Mouse (Mus musculus) lung, postnatal 0 days (tissue): Measurements from ENCODE around the gene Tex50.

Source experiments
- CTCF ChIP-seq: IDR thresholded peaks from 2 replicates; pipeline ENCODE4 v1.5.1; 2016; ENCODE audit warnings: antibody characterized with exemption, mild to moderate bottlenecking
- EP300 ChIP-seq: IDR thresholded peaks from 2 replicates; pipeline ENCODE4 v1.6.1; 2016; ENCODE audit warnings: antibody characterized with exemption, mild to moderate bottlenecking, control low read depth

DNA sequence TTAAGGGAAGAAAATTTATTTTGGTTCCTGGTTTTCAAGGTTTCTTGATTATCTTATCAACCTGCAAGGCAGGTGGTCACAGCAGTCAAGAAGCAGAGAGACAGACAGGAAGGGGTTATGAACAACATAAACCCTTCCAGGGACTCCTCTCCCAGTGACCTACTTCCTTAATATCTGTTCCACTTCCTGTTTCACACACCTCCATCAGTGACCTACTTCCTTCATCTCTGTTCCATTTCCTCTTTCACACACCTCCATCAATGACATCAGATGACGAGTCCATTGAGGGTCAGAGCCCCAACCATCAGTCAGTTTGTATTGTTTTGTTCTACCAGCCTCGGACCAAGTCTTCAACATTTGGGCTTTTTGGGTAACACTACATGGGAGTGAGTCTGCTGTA lies 19.6 kb downstream of the Tex50 start:
- TF ChIP-seq CTCF (no peak), EP300 (no peak)
